Mouse (Mus musculus) heart, adult 2 months (tissue): Measurements from ENCODE around the gene Fgf13.

ENCODE experiments used
- CTCF ChIP-seq: fragments of 200-600 bp; IDR thresholded peaks from 2 replicates; pipeline ENCODE4 v1.8.1; 2022; ENCODE audit warnings: antibody characterized with exemption, mild to moderate bottlenecking, moderate library complexity
- EP300 ChIP-seq: fragments of 200-500 bp; IDR thresholded peaks from 2 replicates; pipeline ENCODE4 v1.6.1; 2011; ENCODE audit warnings: low read depth, low read length, control low read depth; ENCODE audit not compliant: insufficient read depth
- POLR2A ChIP-seq: fragments of 200-500 bp; IDR thresholded peaks from 2 replicates; pipeline ENCODE4 v1.6.1; 2011; ENCODE audit warnings: mild to moderate bottlenecking, low read depth, low read length, control low read depth; ENCODE audit not compliant: insufficient read depth

- TF ChIP-seq POLR2A (no peak), CTCF (no peak), EP300 (no peak)
Observed at GRCm38 (mm10) chrX:59134166-59134861, 433.6 kb downstream of the Fgf13 start.
